Mouse (Mus musculus) splenic B cell, adult 2 months (primary cell): ENCODE data around the gene Ppp1r16b.

Source experiments
- DNase-seq: peaks from one replicate; pipeline ENCODE4 v3.0.0-alpha.2; 2011; ENCODE audit warnings: low read depth, low spot score
- H3K27me3 ChIP-seq: 2 replicates; pipeline ENCODE4 v1.6.1; 2012; ENCODE audit warnings: mild to moderate bottlenecking, low read length, moderate library complexity, mixed read lengths; ENCODE audit not compliant: control insufficient read depth, poor library complexity, insufficient read depth, severe bottlenecking
- H3K36me3 ChIP-seq: 2 replicates; pipeline ENCODE4 v1.6.1; 2012; ENCODE audit warnings: mild to moderate bottlenecking, low read length, moderate library complexity, mixed read lengths; ENCODE audit not compliant: control insufficient read depth, poor library complexity, insufficient read depth, severe bottlenecking

The Ppp1r16b gene

GRCm38 (mm10) chr2:158665098-158665497, at the start of gene Ppp1r16b:
Gene Ppp1r16b (plus strand): TSS chr2:158665398.
- Histone ChIP-seq H3K27me3 (no peaks in the 10 kb centered on the region), H3K36me3 (no peaks in the 10 kb centered on the region)
- DNase-seq, result no peak

- DNase-seq, result peak; percentile 11
- Histone ChIP-seq H3K27me3 (no peaks in the 10 kb centered on the region), H3K36me3 (no peaks in the 10 kb centered on the region)
Observed at GRCm38 (mm10) chr2:158615702-158616101, 49.5 kb upstream of the Ppp1r16b start.

- peak; percentile 15 for DNase-seq
- no peaks in the 10 kb centered on the region for H3K36me3 ChIP-seq
Observed at GRCm38 (mm10) chr2:158616296-158616695, 48.9 kb upstream of the Ppp1r16b start.

GRCm38 (mm10) chr2:158616790-158617189, 48.4 kb upstream of the Ppp1r16b start:
- Histone ChIP-seq H3K27me3 (no peaks in the 10 kb centered on the region), H3K36me3 (no peaks in the 10 kb centered on the region)
- DNase-seq, result no peak

More at GRCm38 (mm10) chr2:158616296-158616695, 48.9 kb upstream of the Ppp1r16b start:
- H3K27me3 ChIP-seq, result no peaks in the 10 kb centered on the region

- peaks cover 8% of the 10 kb centered on the region for H3K36me3 ChIP-seq
- H3K27me3 ChIP-seq, result no peaks in the 10 kb centered on the region
- DNase-seq, result peak; percentile 97
Observed at GRCm38 (mm10) chr2:158624718-158625222, 40.4 kb upstream of the Ppp1r16b start, which contains the start of gene Actr5. Gene Actr5 (plus strand): TSS chr2:158624888.

GRCm38 (mm10) chr2:158625231-158625630, 40.0 kb upstream of the Ppp1r16b start:
- Histone ChIP-seq H3K27me3 (no peaks in the 10 kb centered on the region), H3K36me3 (peaks cover 8% of the 10 kb centered on the region)
- peak; percentile 22 for DNase-seq

GRCm38 (mm10) chr2:158625697-158626096, 39.5 kb upstream of the Ppp1r16b start:
- Histone ChIP-seq H3K36me3 (peaks cover 8% of the 10 kb centered on the region), H3K27me3 (no peaks in the 10 kb centered on the region)
- no peak for DNase-seq

GRCm38 (mm10) chr2:158628858-158629257, 36.3 kb upstream of the Ppp1r16b start:
- Histone ChIP-seq H3K36me3 (peaks cover 18% of the 10 kb centered on the region), H3K27me3 (no peaks in the 10 kb centered on the region)
- DNase-seq, result no peak

GRCm38 (mm10) chr2:158629414-158629813, 35.8 kb upstream of the Ppp1r16b start:
- no peak for DNase-seq
- H3K27me3 ChIP-seq, result no peaks in the 10 kb centered on the region
- peaks cover 18% of the 10 kb centered on the region for H3K36me3 ChIP-seq

GRCm38 (mm10) chr2:158631873-158632272, 33.3 kb upstream of the Ppp1r16b start:
- DNase-seq, result no peak
- Histone ChIP-seq H3K27me3 (no peaks in the 10 kb centered on the region), H3K36me3 (peaks cover 24% of the 10 kb centered on the region)

GRCm38 (mm10) chr2:158641869-158642268, 23.3 kb upstream of the Ppp1r16b start:
- Histone ChIP-seq H3K27me3 (no peaks in the 10 kb centered on the region), H3K36me3 (no peaks in the 10 kb centered on the region; the same call in 1 of the 2 replicates)
- DNase-seq, result peak; percentile 79

GRCm38 (mm10) chr2:158642587-158642986, 22.6 kb upstream of the Ppp1r16b start:
- H3K36me3 ChIP-seq, result no peaks in the 10 kb centered on the region; the same call in 1 of the 2 replicates
- no peaks in the 10 kb centered on the region for H3K27me3 ChIP-seq
- no peak for DNase-seq

- Histone ChIP-seq H3K36me3 (no peaks in the 10 kb centered on the region; the same call in 1 of the 2 replicates), H3K27me3 (no peaks in the 10 kb centered on the region)
- no peak for DNase-seq
Observed at GRCm38 (mm10) chr2:158643791-158644190, 21.4 kb upstream of the Ppp1r16b start.

GRCm38 (mm10) chr2:158651159-158651908, 13.9 kb upstream of the Ppp1r16b start:
- no peaks in the 10 kb centered on the region for H3K27me3 ChIP-seq
- DNase-seq, result peak; percentile 32
- no peaks in the 10 kb centered on the region for H3K36me3 ChIP-seq

GRCm38 (mm10) chr2:158652985-158653384, 12.2 kb upstream of the Ppp1r16b start:
- DNase-seq, result peak; percentile 90
- no peaks in the 10 kb centered on the region for H3K27me3 ChIP-seq
- H3K36me3 ChIP-seq, result no peaks in the 10 kb centered on the region
